Mouse (Mus musculus) liver, embryonic 14.5 days (tissue): ENCODE results near the gene Cacybp. TPM values are rescaled to one million over a fixed set of nuclear protein-coding genes. Genes with fewer than 3 reads are reported as not detected.

Experiments
- ATAC-seq: fragments of 200-750 bp; cut with Nextera tagmentation; 2 replicates; pipeline ENCODE4 v1.8.0; 2017; ENCODE audit warnings: moderate number of reproducible peaks, mild to moderate bottlenecking, moderate library complexity; ENCODE audit not compliant: insufficient read depth
- DNase-seq, 3 experiments: peaks; one replicate each; pipeline ENCODE4 v3.0.0-alpha.2; 2012 to 2013; ENCODE audit warnings: low read depth in 3 of 3, low spot score in 3 of 3
- H3K27ac ChIP-seq: fragments of 300-500 bp; sonication (generic); 2 replicates; pipeline ENCODE4 v1.5.1; 2014; ENCODE audit warnings: moderate library complexity, mild to moderate bottlenecking, control low read depth, inconsistent platforms
- H3K27me3 ChIP-seq: fragments of 300-500 bp; sonication (generic); 2 replicates; pipeline ENCODE4 v1.6.1; 2014; ENCODE audit warnings: mild to moderate bottlenecking, low read length, moderate library complexity; ENCODE audit not compliant: control insufficient read depth, insufficient read depth
- H3K36me3 ChIP-seq: fragments of 300-500 bp; sonication (generic); replicated peaks from 2 replicates; pipeline ENCODE4 v1.6.1; 2014; ENCODE audit warnings: low read depth; ENCODE audit not compliant: control insufficient read depth, insufficient read depth
- H3K4me1 ChIP-seq, 2 experiments: fragments of 200-500 bp in 1 of 2; fragments of 300-500 bp in 1 of 2; sonication (generic) in 1 of 2; replicated peaks; 2 replicates each; pipeline ENCODE4 v1.6.1; 2012 to 2014; ENCODE audit warnings: antibody characterized with exemption in 1 of 2, inconsistent platforms in 1 of 2, low read length in 1 of 2; ENCODE audit not compliant: control insufficient read depth in 2 of 2, insufficient read depth in 2 of 2
- H3K4me2 ChIP-seq: fragments of 300-500 bp; sonication (generic); 2 replicates; pipeline ENCODE4 v1.6.1; 2014; ENCODE audit warnings: low read depth, mild to moderate bottlenecking, control low read depth, moderate library complexity
- H3K4me3 ChIP-seq, 2 experiments: fragments of 200-500 bp in 1 of 2; fragments of 300-500 bp in 1 of 2; sonication (generic) in 1 of 2; 2 replicates each; pipeline ENCODE4 v1.5.1; 2012 to 2014; ENCODE audit warnings: low read depth in 2 of 2, low read length in 2 of 2, mild to moderate bottlenecking in 2 of 2, control low read depth in 1 of 2, inconsistent platforms in 1 of 2, moderate library complexity in 1 of 2; ENCODE audit not compliant: insufficient read depth in 1 of 2
- H3K9ac ChIP-seq: fragments of 300-500 bp; sonication (generic); replicated peaks from 2 replicates; pipeline ENCODE4 v1.6.1; 2014; ENCODE audit warnings: mild to moderate bottlenecking, control low read depth, moderate library complexity
- H3K9me3 ChIP-seq: fragments of 300-500 bp; sonication (generic); 2 replicates; pipeline ENCODE4 v1.6.1; 2016; ENCODE audit warnings: low read length, mixed read lengths; ENCODE audit not compliant: control insufficient read depth
- CTCF ChIP-seq: IDR thresholded peaks from 2 replicates; pipeline ENCODE4 v1.5.1; 2016; ENCODE audit warnings: antibody characterized with exemption, low read depth, control low read depth
- EP300 ChIP-seq: IDR thresholded peaks from 2 replicates; pipeline ENCODE4 v1.6.1; 2016; ENCODE audit warnings: antibody characterized with exemption, low read depth
- WGBS: fragments of 180-500 bp; shearing (Covaris S2); extraction: QIAGEN DNeasy Blood & Tissue Kit; methylation state at CpG from one replicate; pipeline ENCODE4 v1.1.7; 2014; ENCODE audit not compliant: insufficient replicate concordance; 5-methylcytosine and 5-hydroxymethylcytosine counted together
- polyA plus RNA-seq, 2 experiments: library from polyadenylated mRNA; depleted of rRNA in 1 of 2; stranded (reverse) in 1 of 2; unstranded in 1 of 2; fragments of >200 nt; fragmentation: Nextera tagmentation in 1 of 2; extraction: Ambion mirVana in 1 of 2; gene quantifications; 2 replicates each; pipeline versions ENCODE4 v1.2.1 to v1.2.3; 2012 to 2014

Cacybp gene
- polyA plus RNA-seq, 2 experiments: 41.9 to 161 TPM

DNA sequence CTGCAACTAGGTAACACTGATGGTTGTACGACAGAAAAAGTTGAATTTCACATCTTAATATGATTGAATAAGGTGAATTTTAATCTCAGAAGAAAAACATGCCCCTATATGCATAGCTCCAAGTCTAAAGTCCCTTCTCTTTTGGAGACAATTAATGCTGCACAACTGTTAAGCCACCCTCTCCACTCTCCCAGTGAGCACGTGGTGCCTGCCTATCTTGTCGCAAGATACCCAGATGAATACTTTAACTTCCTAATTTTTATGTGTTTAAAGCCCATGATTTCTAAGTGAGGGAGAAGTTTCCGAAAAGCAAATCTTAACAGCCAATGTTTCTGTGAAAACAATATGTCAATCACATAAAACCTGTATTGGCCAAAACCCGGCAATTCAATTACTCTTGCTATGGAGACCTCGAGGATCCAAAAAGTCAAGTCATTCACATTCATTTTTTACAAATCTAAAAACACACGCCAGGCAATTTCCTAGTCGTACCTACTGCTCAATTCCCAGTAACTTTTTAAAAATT lies 1.0 kb downstream of the Cacybp start:
- Histone ChIP-seq H3K36me3 (peaks cover 12% of the 10 kb centered on the region), H3K4me3 (peak overlapping the region; percentile 70 to 91), H3K27ac (peak overlapping the region; percentile 93), H3K4me1 (peaks cover 9 to 16% of the 10 kb centered on the region in 2 experiments), H3K9ac (peak overlapping the region; percentile 78), H3K4me2 (peak overlapping the region; percentile 81), H3K27me3 (no peaks in the 10 kb centered on the region), H3K9me3 (no peaks in the 10 kb centered on the region)
- TF ChIP-seq CTCF: no peak
- no peak for TF ChIP-seq EP300
- no peak for ATAC-seq
- 0% methylated on average over 8 of the region's 8 CpGs for WGBS
- peak in 1 of 3 experiments; percentile 13 for DNase-seq

GRCm38 (mm10) chr1:160210566-160210965 lies 2.1 kb downstream of the Cacybp start:
- Histone ChIP-seq H3K9me3 (no peaks in the 10 kb centered on the region), H3K27ac (no peak overlapping the region), H3K27me3 (no peaks in the 10 kb centered on the region), H3K4me3 (peak overlapping the region; percentile 70 to 91), H3K36me3 (peaks cover 22% of the 10 kb centered on the region), H3K9ac (peak overlapping the region; percentile 78), H3K4me1 (peaks cover 9 to 16% of the 10 kb centered on the region in 2 experiments), H3K4me2 (peak overlapping the region; percentile 81)
- no peak for TF ChIP-seq CTCF
- TF ChIP-seq EP300: no peak
- WGBS: 35% methylated on average over 3 of the region's 3 CpGs
- no peak for DNase-seq
- no peak for ATAC-seq

DNA sequence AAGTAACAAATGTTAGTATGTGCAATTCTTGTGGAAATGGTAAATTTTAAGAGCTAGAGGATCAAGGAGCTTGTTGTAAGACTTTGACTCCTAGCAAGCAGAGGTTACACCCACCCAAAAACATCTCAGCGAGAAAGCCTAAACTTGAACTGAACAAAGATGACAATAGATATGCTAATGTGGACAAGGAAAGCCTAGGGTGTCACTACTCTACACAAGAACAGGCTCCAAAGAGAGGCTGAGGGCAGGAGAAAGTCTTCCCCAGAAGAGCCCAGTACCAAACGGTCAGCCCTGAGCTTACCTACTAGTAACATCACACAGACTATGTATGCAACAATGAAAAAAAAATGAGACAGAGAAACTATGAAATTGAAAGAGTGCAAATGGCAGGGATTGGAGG lies 2.8 kb downstream of the Cacybp start:
- TF ChIP-seq CTCF (no peak), EP300 (no peak)
- WGBS: 35% methylated on average over 2 of the region's 2 CpGs
- DNase-seq (no peak), ATAC-seq (no peak)
- Histone ChIP-seq H3K36me3 (peaks cover 22% of the 10 kb centered on the region), H3K9me3 (no peaks in the 10 kb centered on the region), H3K4me2 (peak overlapping the region; percentile 16; the same call in 1 of the 2 replicates), H3K9ac (no peak overlapping the region), H3K4me3 (no peak overlapping the region), H3K27ac (no peak overlapping the region), H3K27me3 (no peaks in the 10 kb centered on the region), H3K4me1 (peaks cover 9 to 16% of the 10 kb centered on the region in 2 experiments)

GRCm38 (mm10) chr1:160205486-160205885 lies 7.2 kb downstream of the Cacybp start:
- ATAC-seq (no peak), DNase-seq (no peak)
- no peak overlapping the region for H3K27ac ChIP-seq
- H3K4me3 ChIP-seq: no peak overlapping the region
- H3K4me1 ChIP-seq: peaks cover under 1 to 6% of the 10 kb centered on the region in 2 experiments; a peak in 2 of 4 replicates
- no peaks in the 10 kb centered on the region for H3K27me3 ChIP-seq
- no peak overlapping the region for H3K4me2 ChIP-seq
- TF ChIP-seq EP300 (no peak), CTCF (no peak)
- H3K36me3 ChIP-seq: peaks cover 49% of the 10 kb centered on the region
- no peak overlapping the region for H3K9ac ChIP-seq
- no peaks in the 10 kb centered on the region for H3K9me3 ChIP-seq

GRCm38 (mm10) chr1:160195337-160195663 lies 17.4 kb downstream of the Cacybp start:
- peak overlapping the region; percentile 68 for H3K9ac ChIP-seq
- H3K9me3 ChIP-seq: no peaks in the 10 kb centered on the region
- H3K4me2 ChIP-seq: peak overlapping the region; percentile 72
- H3K27me3 ChIP-seq: no peaks in the 10 kb centered on the region
- DNase-seq: no peak
- peak overlapping the region; percentile 61 for H3K27ac ChIP-seq
- peak; percentile 42 for ATAC-seq
- peaks cover 19% of the 10 kb centered on the region for H3K36me3 ChIP-seq
- TF ChIP-seq CTCF (no peak), EP300 (no peak)
- H3K4me3 ChIP-seq: peak overlapping the region; percentile 88 to 95
- H3K4me1 ChIP-seq: peaks cover 10 to 11% of the 10 kb centered on the region in 2 experiments
- under 1% methylated on average over 13 of the region's 13 CpGs for WGBS
